Mouse (Mus musculus) NIH3T3 (cell line): ENCODE measurements at regions not wholly inside any gene's neighbourhood (a gene's known extent, or its start where the extent isn't known, plus 50 kb on each side); places are given as distances from the start of the nearest gene placed in this dataset.
"Not testable (repeated sequence)": the region's sequence is repeated elsewhere in the genome, so short reads cannot be mapped to it uniquely, and the experiment has no call there.

Experiments
- DNase-seq: peaks from one replicate; pipeline ENCODE4 v3.0.0-alpha.2; 2012; ENCODE audit warnings: low read depth

DNA sequence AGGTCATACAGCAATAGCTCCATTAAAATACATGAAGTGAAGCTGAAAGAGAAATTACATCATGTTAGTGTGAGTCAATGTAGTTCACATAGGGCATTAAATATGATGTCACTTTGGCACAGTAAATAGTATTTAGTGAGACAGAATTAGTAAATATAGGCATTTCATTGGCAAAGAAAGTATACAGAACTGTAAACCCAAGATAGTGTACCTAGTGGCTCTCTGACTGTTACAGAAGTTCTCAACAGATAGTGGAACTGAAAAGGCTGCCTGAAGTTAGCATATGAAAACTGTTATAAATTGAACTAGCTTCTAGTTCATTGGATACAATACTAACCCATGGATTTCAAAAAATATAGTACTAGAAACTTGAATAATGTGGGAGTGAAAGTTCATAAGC, 1642.1 kb upstream of the Cdh6 start:
- DNase-seq = no peak

GRCm38 (mm10) chr15:14806849-14807248, 1633.4 kb upstream of the Cdh6 start:
- no peak for DNase-seq

DNA sequence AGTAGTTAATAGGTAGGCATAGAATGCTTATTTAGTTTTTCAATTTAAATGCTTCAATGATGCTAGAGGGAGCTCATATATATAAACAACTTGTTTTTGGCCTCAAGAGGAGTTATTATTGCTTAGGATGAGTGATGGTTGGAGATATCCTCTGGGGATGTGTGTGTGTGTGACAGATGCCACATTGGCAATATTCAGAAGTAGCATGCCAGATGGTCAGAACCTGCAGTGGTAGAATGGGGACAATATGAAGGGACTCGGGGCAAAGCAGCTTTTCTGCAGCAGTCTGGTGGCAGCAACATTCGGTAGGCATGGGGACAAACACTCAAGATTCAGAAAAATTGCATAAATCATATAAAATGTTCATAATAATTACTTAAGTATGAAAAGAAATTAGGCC, 1621.7 kb upstream of the Cdh6 start:
- no peak for DNase-seq

GRCm38 (mm10) chr15:14780727-14781126, 1607.3 kb upstream of the Cdh6 start:
- DNase-seq = no peak

DNA sequence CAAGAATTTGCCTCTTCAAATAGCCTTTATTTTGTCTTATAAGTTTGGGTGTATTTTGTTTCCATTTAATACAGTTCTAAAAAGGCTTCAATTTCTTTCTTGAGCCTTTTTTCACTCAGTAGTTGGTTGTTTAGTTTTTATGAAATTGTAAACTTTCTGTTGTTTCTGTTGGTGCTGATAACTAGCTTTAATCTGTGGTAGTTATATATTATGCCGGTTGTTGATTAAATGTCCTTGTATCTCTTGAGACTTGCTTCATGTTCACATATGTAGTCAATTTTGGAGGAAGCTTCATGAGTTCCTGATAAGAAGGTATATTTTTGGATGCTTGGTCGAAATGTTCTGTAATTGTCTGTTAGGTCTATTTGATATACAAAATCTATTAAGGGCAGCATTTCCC, 1568.3 kb upstream of the Cdh6 start:
- no peak for DNase-seq

DNA sequence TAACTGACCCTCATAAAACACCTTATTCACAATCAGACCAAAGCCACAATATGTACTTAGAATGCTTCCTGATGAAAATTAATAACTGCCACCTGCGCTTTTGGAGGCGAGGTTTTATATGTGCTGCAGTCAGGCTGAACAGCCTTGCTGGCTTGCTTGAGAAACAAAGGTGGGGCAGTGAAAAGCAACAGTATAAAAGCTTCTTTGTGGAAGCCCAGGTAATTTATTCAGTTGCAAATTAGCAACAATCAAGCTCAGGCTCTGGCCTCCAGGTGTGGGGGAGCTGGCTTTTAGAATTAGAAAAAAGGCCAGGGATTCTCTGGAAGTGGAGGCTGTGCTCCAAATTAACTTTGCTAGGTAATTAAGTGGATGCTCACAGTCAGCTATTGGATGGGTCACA, 1524.5 kb upstream of the Cdh6 start:
- DNase-seq = not testable (repeated sequence)

DNA sequence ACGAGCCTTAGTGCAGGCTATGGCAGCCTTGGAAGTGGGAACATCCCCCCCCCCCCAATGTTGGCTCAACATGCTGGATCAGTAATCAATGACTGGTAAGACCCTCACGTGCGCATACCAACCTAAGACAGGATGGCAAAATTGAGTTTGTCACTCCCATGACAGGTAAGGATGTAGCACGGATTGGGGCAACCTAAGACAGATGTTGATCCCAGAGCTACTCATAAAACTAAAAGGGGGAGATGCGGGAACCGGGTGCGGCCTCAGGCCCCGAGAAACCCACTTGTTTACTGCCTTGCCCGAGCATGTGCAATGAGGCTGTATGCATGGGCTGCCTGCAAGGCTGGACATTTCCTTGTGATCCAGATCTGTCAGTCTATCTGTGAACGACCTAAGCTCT, 1523.0 kb upstream of the Cdh6 start:
- DNase-seq = no peak

GRCm38 (mm10) chr15:14689141-14689540, 1515.7 kb upstream of the Cdh6 start:
- DNase-seq = no peak

- DNase-seq = no peak
These were observed 1468.8 kb upstream of the Cdh6 start for GRCm38 (mm10) chr15:14642291-14642690.

DNA sequence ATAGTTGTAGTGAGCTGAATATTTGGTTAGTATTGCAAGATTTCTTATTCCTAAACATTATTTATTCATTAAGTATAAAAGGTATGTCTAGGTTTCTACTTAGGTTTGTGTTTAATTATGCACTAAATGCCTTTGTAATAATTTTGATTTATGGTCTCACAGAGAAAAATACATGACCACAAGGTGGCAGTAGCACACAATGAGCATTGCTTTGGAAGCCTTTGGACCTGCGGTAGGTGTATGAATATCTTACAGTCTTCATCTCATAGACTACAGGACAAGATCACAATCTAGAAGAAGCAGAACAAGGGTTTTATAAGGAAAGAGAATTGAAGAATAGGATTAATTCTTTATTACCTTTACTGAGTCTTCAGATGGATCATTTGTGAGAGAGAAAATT, 1455.0 kb upstream of the Cdh6 start:
- peak; percentile 60 for DNase-seq

GRCm38 (mm10) chr15:14606691-14607090, 1433.2 kb upstream of the Cdh6 start:
- DNase-seq = no peak
